Mouse (Mus musculus): ENCODE data around the gene Smagp. TPM values are rescaled to one million over a fixed set of nuclear protein-coding genes. Genes with fewer than 3 reads are reported as not detected.

The Smagp gene
- polyA plus RNA-seq (2015; fragmentation: Nextera tagmentation; extraction: Ambion mirVana): 41.6 and 45.4 TPM in 2 replicates

DNA sequence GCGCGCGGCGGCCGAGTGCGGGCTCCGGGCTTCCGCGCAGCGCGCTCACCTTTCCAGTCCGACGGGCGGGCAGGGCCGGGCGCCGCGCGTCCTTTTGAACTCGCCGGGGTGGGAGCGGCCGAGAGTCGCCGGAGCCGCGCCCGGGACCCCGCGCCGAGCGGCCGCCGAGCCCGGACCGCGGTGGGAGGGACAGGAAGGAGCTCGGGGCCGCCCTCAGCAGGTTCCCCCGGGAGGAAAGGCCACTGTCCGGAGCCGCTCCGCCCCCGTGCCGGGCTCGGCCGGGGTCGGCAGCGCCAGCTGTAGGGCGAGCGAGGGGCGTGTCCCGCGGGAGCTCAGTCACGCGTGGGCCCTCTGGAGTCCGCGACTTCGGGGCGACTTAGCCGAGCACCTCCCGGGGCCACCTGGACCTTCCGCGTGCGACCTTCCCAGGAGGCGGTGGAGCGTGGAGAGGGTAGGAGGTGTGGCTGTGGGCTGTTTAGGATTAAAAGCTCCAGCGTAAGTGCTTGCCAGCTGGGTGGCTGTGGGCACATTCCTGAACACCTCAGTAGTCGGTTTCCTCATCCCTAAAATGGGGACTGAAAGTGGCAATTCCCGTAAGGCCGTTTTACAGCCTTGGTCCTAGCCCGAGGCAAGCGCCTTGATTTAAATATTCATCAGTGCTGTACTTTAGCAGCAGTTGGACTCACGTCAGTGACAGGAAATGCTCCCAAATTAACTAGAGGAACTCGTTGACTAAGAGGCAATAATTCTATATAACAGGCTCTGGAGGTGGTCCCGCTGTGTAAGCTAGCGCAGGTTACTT lies at the start of gene Smagp:
Gene Smagp, minus strand, starts transcription at position 241 of the 802 bp plus-strand sequence.
- ATAC-seq (ENCODE audit: low FRiP score, low TSS enrichment): peak; percentile 79
- WGBS: under 1% methylated on average over 59 of the region's 77 CpGs
- Histone ChIP-seq H3K27ac (ENCODE audit: low read length) (peak within 1 kb of the TSS; percentile 79), H3K36me3 (ENCODE audit: insufficient read depth, low read length) (no peaks in the 10 kb centered on the region), H3K4me2 (replicated peaks; ENCODE audit: low read depth, low read length) (peak within 1 kb of the TSS; percentile 92), H3K9ac (replicated peaks; ENCODE audit: low read length) (peak within 1 kb of the TSS; percentile 79), H3K4me3 (ENCODE audit: low read length) (peak within 1 kb of the TSS; percentile 69), H3K4me1 (ENCODE audit: insufficient read depth, low read length) (peaks cover 38% of the 10 kb centered on the region), H3K9me3 (ENCODE audit: low read length) (no peaks in the 10 kb centered on the region), H3K27me3 (ENCODE audit: insufficient read depth, low read length) (peaks cover 16% of the 10 kb centered on the region)

DNA sequence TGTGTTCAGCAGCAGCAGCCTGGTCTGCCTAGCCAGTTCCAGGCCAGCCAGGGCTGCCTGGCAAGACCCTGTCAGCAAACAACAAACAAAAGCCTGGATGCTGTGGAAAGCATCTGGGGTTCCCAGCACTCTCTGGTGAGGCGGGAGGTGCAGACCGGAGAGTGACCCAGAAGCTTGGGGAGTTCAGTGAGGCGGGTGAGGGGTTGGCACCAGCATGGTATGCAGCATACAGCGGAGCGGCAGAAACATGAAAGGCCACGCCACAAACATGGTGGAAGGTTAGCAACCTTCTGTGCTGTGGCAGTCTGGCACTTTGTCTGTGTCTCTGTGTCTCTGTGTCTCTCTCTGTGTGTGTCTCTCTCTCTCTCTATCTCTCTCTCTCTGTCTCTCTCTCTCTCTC lies 49.7 kb upstream of the Smagp start:
- no peaks in the 10 kb centered on the region for H3K27me3 ChIP-seq (ENCODE audit: insufficient read depth, low read length)
- H3K36me3 ChIP-seq (ENCODE audit: insufficient read depth, low read length): 0 out of 2 replicates have a peak, but pooled peaks cover 3% of the 10 kb centered on the region
- peaks cover 11% of the 10 kb centered on the region for H3K9me3 ChIP-seq (ENCODE audit: low read length)
- WGBS: 94% methylated on average over 6 of the region's 6 CpGs
- peaks cover 14% of the 10 kb centered on the region for H3K4me1 ChIP-seq (ENCODE audit: insufficient read depth, low read length)
- no peak overlapping the region for H3K4me3 ChIP-seq (ENCODE audit: low read length)
- H3K4me2 ChIP-seq (replicated peaks; ENCODE audit: low read depth, low read length): no peak overlapping the region
- ATAC-seq (ENCODE audit: low FRiP score, low TSS enrichment): no peak
- H3K27ac ChIP-seq (ENCODE audit: low read length): no peak overlapping the region
- H3K9ac ChIP-seq (replicated peaks; ENCODE audit: low read length): no peak overlapping the region

DNA sequence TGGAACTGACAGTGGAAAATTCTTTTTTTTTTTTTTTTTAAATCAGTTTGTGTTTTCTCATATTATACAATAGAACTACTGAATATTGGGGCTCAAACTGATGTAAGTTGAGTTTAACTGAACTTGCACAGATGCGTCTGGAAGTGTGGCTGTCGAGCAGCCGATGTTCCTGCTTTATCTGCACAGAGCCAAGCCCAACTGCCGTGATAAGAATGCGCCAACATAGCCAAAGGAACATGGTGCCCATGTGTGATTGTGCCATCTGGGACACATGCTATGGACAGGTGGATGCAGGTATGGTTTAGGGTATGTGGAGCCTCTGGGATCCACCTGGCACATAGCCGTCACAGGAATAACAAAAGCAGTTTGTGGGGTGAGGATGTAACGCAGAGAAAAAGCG lies 49.1 kb upstream of the Smagp start:
- WGBS: 92% methylated on average over 8 of the region's 8 CpGs

DNA sequence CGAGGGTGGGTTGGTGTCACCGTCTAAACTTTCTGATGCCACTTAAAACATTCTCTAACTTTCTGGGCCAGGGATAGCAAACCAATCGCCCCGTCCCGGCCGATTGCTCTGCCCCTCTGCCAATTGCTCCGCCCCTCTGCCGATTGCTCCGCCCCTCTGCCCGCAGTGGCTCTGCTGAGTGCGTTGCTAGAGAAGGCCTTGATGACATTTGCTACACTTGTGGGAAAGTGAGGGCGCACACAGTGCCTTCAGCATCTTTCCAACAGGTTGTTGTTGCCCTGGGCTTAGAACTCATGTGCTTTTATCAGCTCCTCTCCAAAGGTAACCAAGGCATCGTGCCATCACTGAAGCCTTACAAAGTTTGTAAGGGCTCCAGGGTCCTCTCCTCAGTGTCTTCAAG lies 48.5 kb upstream of the Smagp start:
- Histone ChIP-seq H3K9ac (replicated peaks; ENCODE audit: low read length) (no peak overlapping the region), H3K4me2 (replicated peaks; ENCODE audit: low read depth, low read length) (no peak overlapping the region)
- 29% methylated on average over 13 of the region's 13 CpGs for WGBS

More for the DNA sequence above, 49.1 kb upstream of the Smagp start:
- Histone ChIP-seq H3K9me3 (ENCODE audit: low read length) (peaks cover 9% of the 10 kb centered on the region), H3K4me2 (replicated peaks; ENCODE audit: low read depth, low read length) (no peak overlapping the region), H3K4me1 (ENCODE audit: insufficient read depth, low read length) (peaks cover 19% of the 10 kb centered on the region), H3K27me3 (ENCODE audit: insufficient read depth, low read length) (no peaks in the 10 kb centered on the region), H3K27ac (ENCODE audit: low read length) (no peak overlapping the region), H3K9ac (replicated peaks; ENCODE audit: low read length) (no peak overlapping the region), H3K36me3 (ENCODE audit: insufficient read depth, low read length) (0 out of 2 replicates have a peak, but pooled peaks cover 3% of the 10 kb centered on the region), H3K4me3 (ENCODE audit: low read length) (no peak overlapping the region)
- no peak for ATAC-seq (ENCODE audit: low FRiP score, low TSS enrichment)

DNA sequence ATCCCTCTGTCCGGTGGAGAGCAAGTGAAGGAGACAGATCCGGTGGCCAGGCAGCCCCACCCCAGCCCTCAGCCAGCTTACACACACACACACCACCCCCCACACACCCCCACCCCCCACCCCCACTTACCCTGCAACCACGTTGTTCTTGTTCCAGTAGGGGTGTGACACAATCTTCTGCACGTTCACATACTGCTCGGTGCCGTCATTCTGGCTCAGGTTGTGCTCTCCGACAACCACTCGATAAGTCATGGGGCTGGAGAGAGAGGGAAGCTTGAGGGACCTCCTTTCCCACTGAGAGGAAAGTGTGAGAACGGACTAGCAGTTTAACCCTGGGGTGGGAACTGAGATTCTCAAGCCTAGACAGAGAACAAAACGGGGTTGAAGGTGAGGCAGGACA lies 47.7 kb upstream of the Smagp start:
- Histone ChIP-seq H3K4me2 (replicated peaks; ENCODE audit: low read depth, low read length) (no peak overlapping the region), H3K9ac (replicated peaks; ENCODE audit: low read length) (no peak overlapping the region), H3K36me3 (ENCODE audit: insufficient read depth, low read length) (no peaks in the 10 kb centered on the region), H3K9me3 (ENCODE audit: low read length) (no peaks in the 10 kb centered on the region; the same call in 1 of the 2 replicates), H3K4me3 (ENCODE audit: low read length) (no peak overlapping the region), H3K27ac (ENCODE audit: low read length) (no peak overlapping the region), H3K27me3 (ENCODE audit: insufficient read depth, low read length) (no peaks in the 10 kb centered on the region), H3K4me1 (ENCODE audit: insufficient read depth, low read length) (peaks cover 33% of the 10 kb centered on the region)
- ATAC-seq (ENCODE audit: low FRiP score, low TSS enrichment): no peak
- 61% methylated on average over 10 of the region's 10 CpGs for WGBS

More for the DNA sequence above, 48.5 kb upstream of the Smagp start:
- peaks cover 3% of the 10 kb centered on the region for H3K9me3 ChIP-seq (ENCODE audit: low read length)
- no peaks in the 10 kb centered on the region for H3K27me3 ChIP-seq (ENCODE audit: insufficient read depth, low read length)
- H3K4me1 ChIP-seq (ENCODE audit: insufficient read depth, low read length): peaks cover 25% of the 10 kb centered on the region
- 0 out of 2 replicates have a peak, but pooled peaks cover under 1% of the 10 kb centered on the region for H3K36me3 ChIP-seq (ENCODE audit: insufficient read depth, low read length)
- H3K4me3 ChIP-seq (ENCODE audit: low read length): no peak overlapping the region
- ATAC-seq (ENCODE audit: low FRiP score, low TSS enrichment): no peak
- H3K27ac ChIP-seq (ENCODE audit: low read length): no peak overlapping the region

DNA sequence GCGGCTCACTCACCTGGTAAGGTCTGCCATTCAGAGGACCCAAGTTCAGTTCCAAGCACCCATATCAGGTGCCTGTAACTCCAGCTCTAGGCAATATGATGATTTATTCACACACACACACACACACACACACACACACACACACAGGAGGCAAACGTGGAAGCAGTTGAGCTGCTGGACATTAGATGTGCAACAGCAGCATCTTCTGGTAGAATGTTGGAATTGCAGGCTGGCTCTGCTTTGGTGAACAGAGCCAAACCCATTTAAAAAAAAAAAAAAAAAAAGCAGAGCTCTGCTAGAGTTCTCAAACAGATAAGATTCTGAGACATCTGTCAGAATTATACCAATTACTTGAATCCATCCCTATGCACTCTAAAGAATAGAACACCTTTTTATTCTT lies 46.3 kb upstream of the Smagp start:
- no peak for ATAC-seq (ENCODE audit: low FRiP score, low TSS enrichment)
- no peaks in the 10 kb centered on the region for H3K27me3 ChIP-seq (ENCODE audit: insufficient read depth, low read length)
- H3K9ac ChIP-seq (replicated peaks; ENCODE audit: low read length): no peak overlapping the region
- no peaks in the 10 kb centered on the region for H3K36me3 ChIP-seq (ENCODE audit: insufficient read depth, low read length)
- no peak overlapping the region for H3K4me2 ChIP-seq (replicated peaks; ENCODE audit: low read depth, low read length)
- peaks cover 42% of the 10 kb centered on the region for H3K4me1 ChIP-seq (ENCODE audit: insufficient read depth, low read length)
- no peak overlapping the region for H3K27ac ChIP-seq (ENCODE audit: low read length)
- H3K9me3 ChIP-seq (ENCODE audit: low read length): no peaks in the 10 kb centered on the region
- 50% methylated on average over 2 of the region's 2 CpGs for WGBS
- no peak overlapping the region for H3K4me3 ChIP-seq (ENCODE audit: low read length)

DNA sequence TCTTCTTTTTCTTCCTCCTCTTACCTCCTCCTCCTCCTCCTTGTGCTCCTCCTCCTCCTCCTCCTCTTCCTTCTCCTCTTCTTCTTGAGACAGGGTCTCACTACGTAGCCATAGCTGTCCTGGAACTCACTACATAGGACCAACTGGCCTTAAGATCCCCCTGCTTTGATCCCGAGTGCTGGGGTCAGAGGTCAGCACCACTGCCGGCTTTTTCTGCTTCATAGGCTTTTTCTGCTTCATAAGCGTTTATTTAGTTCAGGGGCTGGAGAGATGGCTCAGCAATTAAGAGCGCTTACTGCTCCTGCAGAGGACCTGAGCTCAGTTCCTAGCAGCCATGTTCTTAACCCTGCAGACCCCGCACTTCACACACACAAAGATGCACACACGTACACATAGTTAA lies 45.0 kb upstream of the Smagp start:
- Histone ChIP-seq H3K9me3 (ENCODE audit: low read length) (no peaks in the 10 kb centered on the region), H3K4me2 (replicated peaks; ENCODE audit: low read depth, low read length) (no peak overlapping the region), H3K4me1 (ENCODE audit: insufficient read depth, low read length) (peaks cover 37% of the 10 kb centered on the region), H3K9ac (replicated peaks; ENCODE audit: low read length) (no peak overlapping the region), H3K4me3 (ENCODE audit: low read length) (no peak overlapping the region), H3K27me3 (ENCODE audit: insufficient read depth, low read length) (no peaks in the 10 kb centered on the region), H3K36me3 (ENCODE audit: insufficient read depth, low read length) (no peaks in the 10 kb centered on the region), H3K27ac (ENCODE audit: low read length) (no peak overlapping the region)
- no peak for ATAC-seq (ENCODE audit: low FRiP score, low TSS enrichment)
- 30% methylated on average over 7 of the region's 7 CpGs for WGBS

DNA sequence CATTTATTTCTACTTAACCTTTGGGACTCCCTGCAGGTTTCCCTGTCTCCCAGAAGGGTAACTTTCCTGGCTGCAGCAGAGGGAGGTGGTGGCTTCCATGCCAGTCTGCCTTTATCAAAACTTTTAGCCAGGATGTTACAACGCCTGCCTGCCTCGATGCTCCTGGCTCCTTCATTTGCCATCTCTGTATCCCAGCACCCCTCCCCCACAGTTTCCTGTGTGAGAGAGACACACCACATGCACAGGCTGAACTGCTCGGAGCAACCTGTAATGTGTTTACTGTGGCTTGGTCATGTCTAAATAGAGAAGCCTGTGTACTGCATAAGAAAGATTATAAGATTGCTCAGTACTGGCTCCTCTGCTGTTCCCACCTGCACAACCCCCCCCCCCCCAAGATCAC lies 43.6 kb upstream of the Smagp start:
- Histone ChIP-seq H3K4me1 (ENCODE audit: insufficient read depth, low read length) (peaks cover 40% of the 10 kb centered on the region), H3K27ac (ENCODE audit: low read length) (peak overlapping the region; percentile 85), H3K9ac (replicated peaks; ENCODE audit: low read length) (peak overlapping the region; percentile 24; the same call in 1 of the 2 replicates), H3K27me3 (ENCODE audit: insufficient read depth, low read length) (no peaks in the 10 kb centered on the region), H3K9me3 (ENCODE audit: low read length) (no peaks in the 10 kb centered on the region), H3K4me3 (ENCODE audit: low read length) (no peak overlapping the region), H3K36me3 (ENCODE audit: insufficient read depth, low read length) (no peaks in the 10 kb centered on the region), H3K4me2 (replicated peaks; ENCODE audit: low read depth, low read length) (0 out of 2 replicates have a peak overlapping the region, but pooled peaks have one; percentile 19)
- 34% methylated on average over 3 of the region's 3 CpGs for WGBS
- ATAC-seq (ENCODE audit: low FRiP score, low TSS enrichment): no peak; the same call in 1 of the 2 replicates

DNA sequence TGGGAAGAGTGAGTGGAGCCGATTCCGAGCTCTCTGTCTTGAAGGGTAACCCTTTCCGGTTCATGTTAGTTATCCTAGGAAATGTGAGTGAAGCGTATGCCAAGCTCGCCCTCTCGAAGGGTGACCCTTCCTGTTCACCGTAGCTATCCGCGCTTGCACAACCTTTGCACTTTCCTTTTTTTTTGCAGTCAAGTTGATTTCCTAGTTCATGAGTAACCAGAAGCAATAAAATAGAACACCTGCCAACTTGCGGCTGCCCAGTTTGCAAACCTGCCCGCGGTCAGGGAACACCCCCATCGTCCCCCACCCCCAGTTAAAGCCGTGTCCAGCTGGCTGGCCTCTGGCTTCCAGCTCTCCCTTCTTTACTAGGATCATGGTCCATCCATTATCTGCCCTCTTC lies 42.3 kb upstream of the Smagp start:
- Histone ChIP-seq H3K27me3 (ENCODE audit: insufficient read depth, low read length) (no peaks in the 10 kb centered on the region), H3K4me1 (ENCODE audit: insufficient read depth, low read length) (peaks cover 48% of the 10 kb centered on the region), H3K36me3 (ENCODE audit: insufficient read depth, low read length) (no peaks in the 10 kb centered on the region), H3K9ac (replicated peaks; ENCODE audit: low read length) (0 out of 2 replicates have a peak overlapping the region, but pooled peaks have one; percentile 22), H3K27ac (ENCODE audit: low read length) (peak overlapping the region; percentile 85), H3K9me3 (ENCODE audit: low read length) (no peaks in the 10 kb centered on the region), H3K4me3 (ENCODE audit: low read length) (no peak overlapping the region), H3K4me2 (replicated peaks; ENCODE audit: low read depth, low read length) (peak overlapping the region; percentile 14; the same call in 1 of the 2 replicates)
- WGBS: 34% methylated on average over 14 of the region's 14 CpGs
- ATAC-seq (ENCODE audit: low FRiP score, low TSS enrichment): peak; percentile 49

DNA sequence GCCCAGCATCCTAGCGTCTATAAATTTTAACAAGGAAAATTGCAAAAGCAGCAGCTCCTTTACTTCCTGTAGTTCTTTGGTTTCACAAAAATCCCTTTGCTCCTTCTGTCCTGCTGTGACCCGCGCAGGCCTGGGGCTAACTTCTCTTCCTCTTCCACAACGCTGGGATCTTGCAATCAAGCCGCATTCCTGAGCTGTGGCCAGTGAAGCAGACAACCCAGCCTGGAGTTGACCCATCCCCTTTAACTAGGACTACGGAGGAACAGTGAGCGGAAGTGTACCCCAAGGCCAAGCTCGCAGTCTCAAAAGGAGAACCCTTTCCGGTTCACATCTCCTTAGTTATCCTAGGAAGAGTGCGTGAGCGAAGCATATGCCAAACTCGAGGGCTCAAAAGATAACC lies 41.8 kb upstream of the Smagp start:
- Histone ChIP-seq H3K4me3 (ENCODE audit: low read length) (no peak overlapping the region), H3K36me3 (ENCODE audit: insufficient read depth, low read length) (no peaks in the 10 kb centered on the region), H3K27ac (ENCODE audit: low read length) (peak overlapping the region; percentile 85), H3K9ac (replicated peaks; ENCODE audit: low read length) (no peak overlapping the region), H3K4me2 (replicated peaks; ENCODE audit: low read depth, low read length) (peak overlapping the region; percentile 14; the same call in 1 of the 2 replicates), H3K4me1 (ENCODE audit: insufficient read depth, low read length) (peaks cover 48% of the 10 kb centered on the region), H3K9me3 (ENCODE audit: low read length) (no peaks in the 10 kb centered on the region), H3K27me3 (ENCODE audit: insufficient read depth, low read length) (no peaks in the 10 kb centered on the region)
- 45% methylated on average over 12 of the region's 12 CpGs for WGBS
- ATAC-seq (ENCODE audit: low FRiP score, low TSS enrichment): peak; percentile 62; the same call in 1 of the 2 replicates
